Mouse (Mus musculus) C2C12 (cell line): ENCODE measurements at regions not wholly inside any gene's neighbourhood (a gene's known extent, or its start where the extent isn't known, plus 50 kb on each side); places are given as distances from the start of the nearest gene placed in this dataset.

ENCODE experiments used
- CTCF ChIP-seq: IDR thresholded peaks from one replicate; pipeline ENCODE4 v1.5.1; 2011; ENCODE audit not compliant: control insufficient read depth, insufficient read depth, insufficient read length
- USF1 ChIP-seq: IDR thresholded peaks from one replicate; pipeline ENCODE4 v1.6.1; 2011; ENCODE audit warnings: low read depth, mild to moderate bottlenecking, control low read depth, moderate library complexity

- TF ChIP-seq CTCF (no peak), USF1 (no peak)
Observed at GRCm38 (mm10) chr1:108024705-108025104, 434.9 kb downstream of the Serpinb8 start.
